Mouse (Mus musculus): ENCODE results near the gene Hist2h2aa2. TPM values are rescaled to one million over a fixed set of nuclear protein-coding genes. Genes with fewer than 3 reads are reported as not detected.

Hist2h2aa2 gene
- total RNA-seq, 2 experiments from 2014 or later: 454 TPM; not detected in 1

DNA sequence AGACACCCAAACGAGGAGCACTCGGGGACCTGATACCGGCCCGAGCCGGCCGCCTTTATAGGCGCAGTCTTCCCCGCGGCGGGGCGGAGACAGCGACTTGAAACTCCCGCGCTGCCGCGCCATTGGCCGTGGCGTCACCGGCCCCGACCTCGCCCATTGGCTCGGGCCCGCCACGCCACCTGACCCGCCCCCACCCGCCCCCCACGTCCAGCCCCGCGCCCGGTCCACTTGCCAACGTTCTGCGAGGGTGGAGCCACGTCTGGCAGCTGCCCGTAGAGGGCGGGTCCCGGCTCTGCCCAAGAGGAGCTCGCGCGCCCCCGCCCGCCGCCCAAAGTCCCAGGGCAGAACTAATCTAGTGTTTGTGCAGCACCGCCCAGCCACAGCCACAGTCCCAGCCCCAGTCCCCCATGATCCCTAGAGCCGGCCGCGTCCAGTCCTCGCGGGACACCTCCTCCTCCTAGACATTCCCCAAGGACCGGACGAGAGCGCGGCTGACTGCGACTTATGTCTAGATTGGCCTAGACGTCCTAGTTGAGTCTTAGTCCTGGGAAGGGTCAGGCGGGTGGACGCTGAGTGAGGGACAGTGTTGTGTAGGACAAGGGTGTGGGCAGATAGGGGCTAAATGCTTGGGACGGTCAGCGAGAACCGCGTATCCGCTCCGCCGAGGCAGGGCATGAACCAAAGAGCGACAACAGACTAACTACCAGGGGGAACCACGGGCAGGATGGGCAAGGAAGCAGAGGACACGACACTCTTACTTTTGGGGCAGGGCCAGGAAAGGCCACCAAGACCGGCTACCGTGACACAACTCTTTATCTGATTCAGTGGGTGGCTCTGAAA, 902 bp downstream of the Hist2h2aa2 start, which contains the start of gene Hist2h3c2:
Gene Hist2h3c2 (minus strand): TSS at position 174 of the 840 bp plus-strand sequence.
- peak; percentile 68 for ATAC-seq (replicated peaks; ENCODE audit: low FRiP score, poor library complexity, severe bottlenecking)

DNA sequence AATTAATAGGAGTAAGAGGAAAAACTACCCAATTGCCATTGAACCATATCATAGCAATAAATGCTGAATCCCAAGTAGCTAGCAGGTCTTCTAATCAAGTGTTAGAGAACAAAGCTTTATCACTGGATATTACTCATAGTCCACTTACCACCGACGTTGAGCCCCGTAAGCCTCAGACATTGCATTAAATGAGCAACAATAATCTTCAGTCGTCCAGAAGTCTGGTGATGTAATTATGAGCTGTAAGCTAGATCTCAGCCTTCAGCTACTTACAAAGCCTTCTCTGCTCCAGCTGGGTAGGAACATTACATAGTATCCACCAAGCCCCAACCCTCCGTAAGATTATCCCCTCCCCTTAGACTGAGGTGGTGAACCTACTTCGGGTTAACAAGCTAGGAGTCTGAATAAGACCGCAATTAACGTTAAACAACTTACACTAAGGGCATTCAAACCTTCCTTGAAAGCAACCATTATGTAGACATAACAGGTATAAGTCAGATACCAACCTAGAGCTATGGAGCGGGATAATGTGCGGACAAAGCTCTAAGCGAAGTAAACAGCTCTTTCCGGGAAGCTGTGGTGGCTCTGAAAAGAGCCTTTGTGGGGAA, 2.1 kb downstream of the Hist2h2aa2 start:
- ATAC-seq (replicated peaks; ENCODE audit: low FRiP score, poor library complexity, severe bottlenecking): peak; percentile 8

DNA sequence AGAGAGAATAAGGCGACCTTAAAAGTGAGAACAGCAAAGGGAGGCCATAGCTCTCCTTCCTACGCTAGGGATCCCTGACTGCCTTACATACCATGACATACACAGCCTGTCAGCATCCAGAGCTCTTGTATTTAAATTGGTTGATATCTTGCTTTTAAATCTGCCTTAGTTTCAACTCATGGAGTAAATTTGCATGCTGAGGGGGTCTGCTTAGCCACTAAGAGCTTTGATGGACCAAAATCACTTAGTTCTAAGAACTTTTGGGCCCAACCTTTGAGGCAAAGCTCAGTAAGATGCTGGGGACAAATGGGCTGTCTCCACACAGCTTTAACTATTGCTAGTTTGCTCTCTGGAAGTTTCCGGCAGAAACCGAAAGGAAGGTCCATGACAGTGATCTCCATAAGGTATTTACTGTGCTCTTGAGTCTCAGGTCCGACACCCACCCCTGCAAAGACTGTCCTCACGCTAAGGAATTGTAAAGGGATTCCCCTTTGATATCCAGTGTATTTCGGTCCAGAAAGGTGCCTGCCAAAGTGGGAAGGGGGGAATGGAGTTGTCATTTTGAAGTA, 2.7 kb downstream of the Hist2h2aa2 start:
- no peak for ATAC-seq (replicated peaks; ENCODE audit: low FRiP score, poor library complexity, severe bottlenecking)

DNA sequence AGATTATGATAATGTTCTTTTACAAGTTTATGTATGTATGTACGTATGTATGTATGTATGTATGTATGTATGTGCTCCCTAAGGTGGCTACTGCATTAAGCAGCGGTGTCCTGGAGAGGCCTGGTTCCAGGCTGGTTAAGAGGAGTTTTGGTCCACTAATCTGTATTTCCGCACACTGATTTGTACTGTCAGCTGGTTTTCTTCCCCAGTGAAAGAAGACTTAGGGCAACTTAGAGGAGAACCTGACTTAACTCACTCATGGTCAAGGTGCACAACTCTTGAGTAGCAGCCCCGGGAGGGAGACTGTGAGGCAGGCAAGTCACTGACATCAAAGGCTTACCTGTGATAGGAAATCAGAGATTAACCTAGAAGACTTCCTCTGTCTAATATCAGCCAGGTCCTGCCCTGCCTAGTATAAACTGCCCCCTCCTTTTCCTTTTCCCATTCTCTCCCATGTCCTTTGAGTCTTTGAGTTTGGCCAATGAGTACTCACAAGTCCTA, 3.2 kb downstream of the Hist2h2aa2 start:
- no peak for ATAC-seq (replicated peaks; ENCODE audit: low FRiP score, poor library complexity, severe bottlenecking)

DNA sequence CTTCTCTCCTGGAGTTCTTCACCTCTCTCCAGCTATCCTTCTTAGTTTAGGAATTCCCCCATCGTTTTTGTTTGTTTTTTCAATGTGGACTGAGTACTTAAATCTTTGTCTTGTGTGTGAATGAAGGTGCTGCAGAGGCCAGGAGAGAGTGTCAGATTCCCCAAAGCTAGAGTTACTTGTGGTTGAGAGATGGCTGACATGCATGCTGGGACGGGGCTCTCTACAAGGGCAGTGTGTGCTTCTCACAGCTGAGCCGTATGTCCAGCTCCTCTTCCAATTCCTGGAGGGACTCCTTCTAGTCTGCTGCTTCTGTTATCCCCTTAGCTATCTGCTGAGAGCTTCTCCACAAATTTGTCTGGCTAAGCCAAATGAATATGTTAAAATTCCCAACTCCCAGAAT, 4.2 kb downstream of the Hist2h2aa2 start:
- no peak for ATAC-seq (replicated peaks; ENCODE audit: low FRiP score, poor library complexity, severe bottlenecking)

DNA sequence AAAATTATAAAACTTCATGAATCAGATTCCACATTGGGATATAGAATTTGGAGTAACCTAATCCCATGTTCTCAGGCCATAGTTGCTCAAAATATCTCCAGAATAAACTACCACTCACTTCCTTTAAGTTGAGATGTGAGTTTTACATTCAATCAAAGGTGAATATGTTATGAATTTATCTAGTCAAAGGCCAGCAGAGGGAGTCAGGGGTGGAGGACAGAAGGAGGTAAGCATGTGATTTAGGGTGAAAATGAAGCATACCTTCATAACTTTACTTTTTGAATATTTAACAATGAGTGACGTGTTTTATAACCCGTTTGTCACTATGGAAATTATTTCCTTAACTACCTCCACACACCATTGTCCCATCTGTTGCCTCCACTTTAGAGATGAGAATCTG, 5.2 kb downstream of the Hist2h2aa2 start:
- ATAC-seq (replicated peaks; ENCODE audit: low FRiP score, poor library complexity, severe bottlenecking): no peak

DNA sequence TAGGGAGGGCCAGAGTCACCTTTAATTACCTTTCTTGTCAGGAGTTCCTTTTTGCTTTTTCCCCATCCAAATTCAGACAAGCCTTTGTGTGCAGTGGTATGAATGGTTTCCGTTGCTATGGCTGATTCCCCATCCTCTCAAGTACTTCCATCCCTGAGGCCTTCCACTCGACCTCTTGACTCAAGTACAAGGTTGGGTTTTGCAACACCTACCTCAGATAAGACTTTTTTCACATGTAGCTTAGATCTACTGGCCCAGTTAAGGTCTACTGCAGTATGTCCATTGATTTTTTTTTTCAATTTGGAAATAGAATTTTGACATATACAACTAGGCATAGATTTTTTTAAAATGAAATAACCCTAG, 8.3 kb downstream of the Hist2h2aa2 start:
- no peak for ATAC-seq (replicated peaks; ENCODE audit: low FRiP score, poor library complexity, severe bottlenecking)

DNA sequence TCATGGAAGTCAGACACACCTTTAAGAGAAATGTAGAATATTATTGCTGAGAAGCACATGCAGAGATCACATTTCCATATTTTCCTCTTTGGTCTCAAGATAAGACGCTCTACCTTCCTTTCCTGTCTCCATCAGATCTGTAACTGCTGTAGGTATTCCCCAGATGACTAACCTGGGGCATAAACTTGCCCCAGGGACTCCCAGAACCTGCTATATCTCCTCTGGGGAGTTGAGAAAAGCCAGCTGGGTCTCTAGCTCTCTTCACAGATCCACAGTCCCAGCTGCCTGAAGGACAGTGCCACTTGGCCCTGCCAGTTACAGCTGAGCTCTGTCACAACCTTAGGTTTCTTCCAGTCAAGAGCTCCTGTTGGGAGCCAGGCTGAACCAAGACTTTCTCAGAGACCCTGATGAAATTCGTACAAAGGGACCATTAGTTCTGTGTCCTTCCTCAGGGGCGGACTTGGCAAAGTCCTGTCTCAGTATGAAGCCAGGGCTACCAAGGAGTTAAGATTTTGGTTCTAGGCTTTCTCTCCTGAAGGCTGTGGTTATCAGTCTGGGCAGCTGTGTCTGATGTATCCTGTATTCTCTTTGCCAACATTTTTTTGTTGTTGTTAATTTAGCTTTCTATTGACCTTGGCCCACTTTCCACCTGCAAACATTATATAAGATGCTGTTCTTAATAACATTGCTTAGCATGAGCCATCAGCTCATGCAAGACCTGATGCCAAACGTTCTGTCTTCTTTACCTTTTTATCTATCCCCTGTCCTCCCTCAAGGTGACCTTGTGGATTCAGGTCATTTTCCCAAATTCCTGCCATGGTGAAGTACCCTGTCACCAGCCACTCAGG, 8.9 kb downstream of the Hist2h2aa2 start:
- ATAC-seq (replicated peaks; ENCODE audit: low FRiP score, poor library complexity, severe bottlenecking): no peak

DNA sequence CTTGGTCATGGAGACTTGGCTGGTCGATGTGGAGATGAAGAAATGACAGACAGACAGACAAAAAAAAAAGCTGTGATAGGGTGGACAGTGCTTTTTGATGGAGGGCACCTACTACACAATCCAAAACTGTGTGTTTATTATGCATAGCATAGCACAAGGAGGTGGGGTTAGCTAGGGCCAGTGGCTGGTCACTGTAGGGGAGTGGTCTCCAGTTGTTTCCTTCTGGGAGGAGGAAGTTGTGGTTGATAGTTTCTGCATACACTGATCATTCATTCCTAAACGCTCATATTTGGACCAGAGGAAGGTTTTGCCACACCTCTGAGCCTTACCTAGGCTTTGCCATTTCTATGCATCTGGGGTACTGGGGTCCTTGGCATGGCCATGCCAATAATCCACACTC, 9.7 kb downstream of the Hist2h2aa2 start:
- no peak for ATAC-seq (replicated peaks; ENCODE audit: low FRiP score, poor library complexity, severe bottlenecking)

DNA sequence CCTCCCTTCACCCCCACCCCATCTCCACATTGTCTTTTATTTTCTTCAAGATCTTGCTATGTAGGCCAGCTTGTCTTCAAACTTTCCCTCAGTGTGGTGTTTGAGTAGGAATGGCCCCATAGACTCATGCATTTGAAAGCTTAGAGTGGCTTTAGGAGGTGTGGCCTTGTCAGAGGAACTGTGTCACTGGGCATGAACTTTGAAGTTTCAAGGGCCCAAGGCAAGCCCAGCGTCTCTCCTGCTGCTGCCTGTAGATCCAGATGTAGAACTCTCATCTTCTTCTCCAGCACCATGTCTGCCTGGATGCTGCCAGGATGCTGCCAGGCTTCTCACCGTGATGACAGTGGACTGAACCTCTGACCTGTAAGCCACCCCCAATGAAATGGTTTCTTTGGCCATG, 11.2 kb downstream of the Hist2h2aa2 start:
- no peak for ATAC-seq (replicated peaks; ENCODE audit: low FRiP score, poor library complexity, severe bottlenecking)

DNA sequence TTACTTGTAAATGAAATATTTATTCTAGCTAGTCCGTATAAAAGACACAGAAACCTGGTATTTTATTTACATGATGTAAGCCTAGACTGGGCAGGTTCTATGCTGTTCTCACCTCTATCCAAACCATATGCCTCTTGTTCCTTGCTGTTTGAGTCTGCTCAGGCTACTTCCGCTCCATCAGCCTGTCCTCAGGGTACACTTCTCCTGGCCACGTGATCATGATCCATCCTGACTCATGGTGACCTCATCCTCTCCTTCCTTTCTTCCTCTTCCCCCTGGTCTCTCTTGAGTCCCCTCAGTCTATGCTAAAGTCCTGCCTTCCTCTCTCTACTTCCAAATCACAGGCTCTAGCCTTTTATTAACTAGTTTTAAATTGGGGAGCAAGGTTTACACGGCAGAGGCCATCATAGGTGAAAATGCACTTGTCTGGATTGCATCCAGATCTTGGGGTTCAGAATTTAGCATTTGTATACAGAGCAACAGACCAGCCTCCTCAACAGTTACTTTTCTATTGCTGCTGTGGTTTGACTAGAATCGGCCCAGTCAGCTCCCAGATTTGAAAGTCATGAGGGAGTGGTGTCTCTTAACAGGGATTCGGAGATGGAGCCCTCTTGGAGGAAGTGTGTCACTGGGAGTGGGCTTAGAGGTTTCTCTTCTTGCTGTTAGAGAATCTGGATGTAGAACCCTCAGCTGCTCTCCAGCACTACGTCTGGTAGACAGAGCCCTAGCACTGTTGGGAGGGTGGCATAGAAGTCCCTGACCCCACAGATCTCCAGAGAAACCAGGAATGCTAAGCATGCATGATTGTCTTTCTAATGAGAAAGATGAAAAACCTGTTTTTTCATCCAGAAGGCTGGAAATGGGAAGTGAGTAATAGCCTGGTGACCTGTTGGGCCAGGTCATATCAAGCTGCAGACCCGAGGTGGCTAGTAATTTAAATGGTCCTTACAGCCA, 13.1 kb downstream of the Hist2h2aa2 start:
- no peak for ATAC-seq (replicated peaks; ENCODE audit: low FRiP score, poor library complexity, severe bottlenecking)

DNA sequence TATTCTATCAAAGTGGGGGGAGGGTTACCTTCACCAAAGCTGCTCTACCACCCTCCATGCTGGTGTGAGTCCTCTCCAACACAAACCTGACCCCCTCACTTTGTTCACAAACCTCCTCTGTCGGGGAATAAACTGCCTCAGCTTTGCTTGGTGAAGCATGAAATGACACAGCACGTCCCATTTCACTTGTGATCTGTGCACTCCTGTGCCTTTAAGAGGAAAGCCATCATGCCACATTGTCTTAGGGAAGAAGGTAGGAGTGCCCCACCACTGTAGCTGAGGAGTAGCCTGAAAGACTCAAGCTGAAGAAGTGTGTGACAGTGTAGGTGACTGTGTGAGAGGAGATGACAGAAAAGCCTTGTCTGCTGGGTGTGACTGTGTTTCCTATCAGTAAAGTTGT, 14.7 kb downstream of the Hist2h2aa2 start:
- no peak for ATAC-seq (replicated peaks; ENCODE audit: low FRiP score, poor library complexity, severe bottlenecking)

DNA sequence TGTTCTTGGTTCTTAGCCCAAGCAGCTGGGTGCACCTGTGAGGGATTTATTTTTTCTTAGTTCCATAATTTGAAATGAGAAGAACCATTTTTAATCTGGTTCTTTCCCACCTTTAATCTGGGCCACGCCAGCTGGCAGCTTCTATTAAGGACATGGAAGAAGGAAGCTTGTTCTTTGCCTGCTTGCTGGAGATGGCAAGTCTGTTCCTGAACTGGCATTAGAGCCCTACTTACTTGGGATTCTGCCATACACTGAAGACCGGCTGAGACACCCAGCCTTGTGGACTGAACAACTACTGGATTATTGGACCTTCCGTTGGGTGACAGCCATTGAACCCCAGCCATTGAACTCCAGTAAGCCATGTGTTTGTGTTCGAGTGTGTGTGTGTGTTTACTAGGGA, 17.3 kb downstream of the Hist2h2aa2 start:
- no peak for ATAC-seq (replicated peaks; ENCODE audit: low FRiP score, poor library complexity, severe bottlenecking)

DNA sequence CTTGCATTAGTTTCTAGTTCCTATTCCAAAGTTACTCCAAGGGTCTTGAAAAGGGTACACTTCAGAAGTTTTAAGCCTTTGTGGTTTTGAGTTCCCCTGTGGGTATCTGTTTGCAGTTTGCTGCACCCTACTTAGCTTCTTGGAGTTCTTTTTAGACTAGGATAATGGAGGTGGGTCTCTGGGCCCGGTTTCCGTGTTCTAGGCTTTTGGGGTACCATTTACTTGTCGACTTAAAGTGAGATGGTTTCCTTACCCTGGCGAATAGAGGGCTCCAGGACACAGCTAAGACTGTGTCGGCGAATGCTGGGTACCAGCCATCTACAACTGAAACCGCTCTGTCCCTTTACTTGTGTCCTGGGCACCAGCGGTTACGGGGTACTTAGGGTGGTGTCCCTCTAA, 18.4 kb downstream of the Hist2h2aa2 start:
- ATAC-seq (replicated peaks; ENCODE audit: low FRiP score, poor library complexity, severe bottlenecking): peak; percentile 17; the same call in 1 of the 2 replicates

DNA sequence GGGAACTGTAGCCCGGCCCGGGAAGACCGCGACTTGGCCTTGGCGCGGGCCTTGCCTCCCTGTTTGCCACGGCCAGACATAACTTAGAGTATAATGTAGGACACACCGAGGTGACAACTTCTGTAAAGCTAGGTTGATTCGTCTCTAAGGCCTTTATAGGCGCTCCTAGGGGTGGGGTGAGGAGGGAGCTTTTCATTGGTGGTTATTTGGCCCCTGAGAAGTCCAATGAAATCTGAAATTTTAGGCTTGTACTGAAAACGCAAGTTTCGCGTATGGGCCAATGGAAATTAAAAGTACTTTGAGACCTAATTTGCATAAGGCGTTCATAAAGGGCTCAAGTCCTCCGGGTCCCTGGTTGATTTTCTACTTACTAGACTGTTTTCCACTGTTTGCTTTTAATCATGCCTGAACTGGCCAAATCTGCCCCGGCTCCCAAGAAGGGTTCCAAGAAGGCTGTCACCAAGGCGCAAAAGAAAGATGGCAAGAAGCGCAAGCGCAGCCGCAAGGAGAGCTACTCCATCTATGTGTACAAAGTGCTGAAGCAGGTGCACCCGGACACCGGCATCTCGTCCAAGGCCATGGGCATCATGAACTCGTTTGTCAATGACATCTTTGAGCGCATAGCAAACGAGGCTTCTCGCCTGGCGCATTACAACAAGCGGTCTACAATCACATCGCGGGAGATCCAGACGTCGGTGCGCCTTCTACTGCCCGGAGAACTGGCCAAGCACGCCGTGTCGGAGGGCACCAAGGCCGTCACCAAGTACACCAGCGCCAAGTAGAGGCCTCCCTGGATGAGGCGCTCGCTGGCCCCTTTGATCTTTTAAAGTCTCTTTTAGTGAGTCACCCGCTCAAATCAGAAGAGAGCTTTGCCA, 19.1 kb downstream of the Hist2h2aa2 start, which contains the start of the genes Hist2h2ac and Hist2h2be:
Gene Hist2h2ac (minus strand): TSS at position 116 of the 875 bp plus-strand sequence.
Gene Hist2h2be (plus strand): TSS at position 355 of the 875 bp plus-strand sequence.
- ATAC-seq (replicated peaks; ENCODE audit: low FRiP score, poor library complexity, severe bottlenecking): peak; percentile 79

DNA sequence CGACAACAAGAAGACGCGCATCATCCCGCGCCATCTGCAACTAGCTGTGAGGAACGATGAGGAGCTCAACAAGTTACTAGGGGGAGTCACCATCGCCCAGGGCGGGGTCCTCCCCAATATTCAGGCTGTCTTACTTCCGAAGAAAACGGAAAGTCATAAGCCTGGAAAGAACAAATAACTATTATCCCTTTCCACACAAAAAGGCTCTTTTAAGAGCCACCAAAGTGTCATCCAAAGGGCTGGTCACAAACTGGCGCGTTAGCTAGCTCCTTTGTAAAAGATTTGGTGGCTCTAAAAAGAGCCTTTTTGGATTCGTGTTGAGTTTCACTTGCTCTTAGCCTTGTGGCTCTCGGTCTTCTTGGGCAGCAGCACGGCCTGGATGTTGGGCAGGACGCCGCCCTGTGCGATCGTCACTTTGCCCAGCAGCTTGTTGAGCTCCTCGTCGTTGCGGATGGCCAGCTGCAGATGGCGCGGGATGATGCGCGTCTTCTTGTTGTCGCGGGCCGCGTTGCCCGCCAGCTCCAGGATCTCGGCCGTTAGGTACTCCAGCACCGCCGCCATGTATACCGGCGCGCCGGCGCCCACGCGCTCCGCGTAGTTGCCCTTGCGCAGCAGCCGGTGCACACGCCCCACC, 19.8 kb downstream of the Hist2h2aa2 start:
- peak; percentile 19; the same call in 1 of the 2 replicates for ATAC-seq (replicated peaks; ENCODE audit: low FRiP score, poor library complexity, severe bottlenecking)

DNA sequence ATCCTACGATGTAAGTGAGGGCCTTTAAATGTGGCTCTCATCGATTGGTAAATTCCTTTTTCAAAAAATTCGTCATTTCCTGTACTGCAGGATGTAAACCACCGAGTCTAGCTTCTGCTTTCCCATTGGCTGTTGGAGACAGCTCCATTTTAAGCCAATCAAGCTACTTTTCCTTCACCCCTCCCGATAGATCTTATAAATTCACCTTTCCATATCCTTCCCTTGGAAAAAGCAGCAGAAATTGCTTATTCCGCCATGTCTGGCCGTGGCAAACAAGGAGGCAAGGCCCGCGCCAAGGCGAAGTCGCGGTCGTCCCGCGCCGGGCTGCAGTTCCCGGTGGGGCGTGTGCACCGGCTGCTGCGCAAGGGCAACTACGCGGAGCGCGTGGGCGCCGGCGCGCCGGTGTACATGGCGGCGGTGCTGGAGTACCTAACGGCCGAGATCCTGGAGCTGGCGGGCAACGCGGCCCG, 20.4 kb downstream of the Hist2h2aa2 start, which contains the start of the genes Bola1 and Hist2h2ab:
Gene Bola1 (minus strand): TSS at position 49 of the 470 bp plus-strand sequence.
Gene Hist2h2ab (plus strand): TSS at position 205 of the 470 bp plus-strand sequence.
- ATAC-seq (replicated peaks; ENCODE audit: low FRiP score, poor library complexity, severe bottlenecking): peak; percentile 62

Data from erythroid progenitor cell, adult 5-6 weeks (primary cell).